Mouse (Mus musculus) megakaryocyte progenitor cell, adult 5-6 weeks (primary cell): Measurements from ENCODE around the gene Isoc2b. TPM values are rescaled to one million over a fixed set of nuclear protein-coding genes. Genes with fewer than 3 reads are reported as not detected.

Experiments
- total RNA-seq, 2 experiments: library from RNA; stranded (forward) in 1 of 2; stranded (reverse) in 1 of 2; fragments of 157-497, 149-512 nt in 1 of 2; fragments of 200-1000 nt in 1 of 2; gene quantifications; 2 replicates each; pipeline versions ENCODE4 v1.2.3 to v1.2.4; 2015 to 2017

Gene Isoc2b
- total RNA-seq, 2 experiments from 2014 or later: 9.1 to 34.9 TPM

Other genes with a start within 250 kb of the Isoc2b start
Only the 30 nearest of the 33 such genes appear.
- 48.1 and 52.5 TPM in 2 replicates for gene Hspbp1, start 185.2 kb downstream of the Isoc2b start, total RNA-seq (2015)
- 20.2 and 26.2 TPM in 2 replicates for gene Hspbp1, start 185.2 kb downstream of the Isoc2b start, total RNA-seq (2017)
- gene Brsk1, start 179.7 kb downstream of the Isoc2b start, total RNA-seq (2015): 0.44 TPM in 1 of 2 replicates, not detected in the other
- not detected in 2 replicates for gene Brsk1, start 179.7 kb downstream of the Isoc2b start, total RNA-seq (2017)
- gene Tmem150b, start 145.0 kb downstream of the Isoc2b start, total RNA-seq (2015): 10.1 and 12.1 TPM in 2 replicates
- 23.0 and 24.4 TPM in 2 replicates for gene Tmem150b, start 145.0 kb downstream of the Isoc2b start, total RNA-seq (2017)
- 37.3 and 41.0 TPM in 2 replicates for gene Kmt5c, start 130.1 kb downstream of the Isoc2b start, total RNA-seq (2015)
- 50.1 and 55.6 TPM in 2 replicates for gene Kmt5c, start 130.1 kb downstream of the Isoc2b start, total RNA-seq (2017)
- gene Cox6b2, start 117.2 kb downstream of the Isoc2b start, total RNA-seq (2015): 63.0 and 71.7 TPM in 2 replicates
- gene Cox6b2, start 117.2 kb downstream of the Isoc2b start, total RNA-seq (2017): 44.2 and 66.7 TPM in 2 replicates
- not detected in 2 replicates for gene Fam71e2, start 99.0 kb downstream of the Isoc2b start, total RNA-seq (2015)
- gene Fam71e2, start 99.0 kb downstream of the Isoc2b start, total RNA-seq (2017): not detected in 2 replicates
- gene Il11, start 87.4 kb downstream of the Isoc2b start, total RNA-seq (2015): 0.17 TPM in 1 of 2 replicates, not detected in the other
- not detected in 2 replicates for gene Il11, start 87.4 kb downstream of the Isoc2b start, total RNA-seq (2017)
- gene Tmem190, start 87.3 kb downstream of the Isoc2b start, total RNA-seq (2015): not detected in 2 replicates
- not detected in 2 replicates for gene Tmem190, start 87.3 kb downstream of the Isoc2b start, total RNA-seq (2017)
- 6.2 and 10.5 TPM in 2 replicates for gene Tmem238, start 80.6 kb downstream of the Isoc2b start, total RNA-seq (2015)
- 5.4 and 5.5 TPM in 2 replicates for gene Tmem238, start 80.6 kb downstream of the Isoc2b start, total RNA-seq (2017)
- gene Rpl28, start 77.4 kb downstream of the Isoc2b start, total RNA-seq (2015): 1,898 and 2,111 TPM in 2 replicates
- 686 and 710 TPM in 2 replicates for gene Rpl28, start 77.4 kb downstream of the Isoc2b start, total RNA-seq (2017)
- 280 and 341 TPM in 2 replicates for gene Ube2s, start 57.7 kb downstream of the Isoc2b start, total RNA-seq (2015)
- 169 and 190 TPM in 2 replicates for gene Ube2s, start 57.7 kb downstream of the Isoc2b start, total RNA-seq (2017)
- gene Shisa7, start 25.6 kb downstream of the Isoc2b start, total RNA-seq (2015): 0.05 TPM in 1 of 2 replicates, not detected in the other
- not detected in 2 replicates for gene Shisa7, start 25.6 kb downstream of the Isoc2b start, total RNA-seq (2017)
- 2.4 and 3.1 TPM in 2 replicates for gene Isoc2a, start 6.9 kb upstream of the Isoc2b start, total RNA-seq (2015)
- 7.3 and 8.7 TPM in 2 replicates for gene Isoc2a, start 6.9 kb upstream of the Isoc2b start, total RNA-seq (2017)
- gene Gm36210, start 36.3 kb upstream of the Isoc2b start, total RNA-seq (2015): not detected in 2 replicates
- gene Gm36210, start 36.3 kb upstream of the Isoc2b start, total RNA-seq (2017): not detected in 2 replicates
- gene Zfp628, start 45.0 kb upstream of the Isoc2b start, total RNA-seq (2015): 7.4 and 8.0 TPM in 2 replicates
- gene Zfp628, start 45.0 kb upstream of the Isoc2b start, total RNA-seq (2017): 1.9 and 2.7 TPM in 2 replicates
- 0.20 and 0.64 TPM in 2 replicates for gene Nat14, start 51.8 kb upstream of the Isoc2b start, total RNA-seq (2015)
- not detected in 2 replicates for gene Nat14, start 51.8 kb upstream of the Isoc2b start, total RNA-seq (2017)
- gene Ssc5d, start 55.5 kb upstream of the Isoc2b start, total RNA-seq (2015): not detected in 2 replicates
- gene Ssc5d, start 55.5 kb upstream of the Isoc2b start, total RNA-seq (2017): 0.10 TPM in 1 of 2 replicates, not detected in the other
- gene Sbk2, start 94.1 kb upstream of the Isoc2b start, total RNA-seq (2015): not detected in 2 replicates
- not detected in 2 replicates for gene Sbk2, start 94.1 kb upstream of the Isoc2b start, total RNA-seq (2017)
- not detected in 2 replicates for gene Sbk3, start 100.9 kb upstream of the Isoc2b start, total RNA-seq (2015)
- gene Sbk3, start 100.9 kb upstream of the Isoc2b start, total RNA-seq (2017): not detected in 2 replicates
- 11.1 and 14.3 TPM in 2 replicates for gene Zfp579, start 125.9 kb upstream of the Isoc2b start, total RNA-seq (2015)
- gene Zfp579, start 125.9 kb upstream of the Isoc2b start, total RNA-seq (2017): 2.7 and 4.2 TPM in 2 replicates
- 11.0 and 13.0 TPM in 2 replicates for gene Zfp524, start 144.2 kb upstream of the Isoc2b start, total RNA-seq (2015)
- gene Zfp524, start 144.2 kb upstream of the Isoc2b start, total RNA-seq (2017): 5.5 and 7.4 TPM in 2 replicates
- 35.6 and 39.2 TPM in 2 replicates for gene Fiz1, start 144.4 kb upstream of the Isoc2b start, total RNA-seq (2015)
- 17.7 and 24.0 TPM in 2 replicates for gene Fiz1, start 144.4 kb upstream of the Isoc2b start, total RNA-seq (2017)
- gene Gm44973, start 145.2 kb upstream of the Isoc2b start, total RNA-seq (2015): 1.9 and 4.6 TPM in 2 replicates
- not detected in 2 replicates for gene Gm44973, start 145.2 kb upstream of the Isoc2b start, total RNA-seq (2017)
- 13.2 and 14.5 TPM in 2 replicates for gene Zfp865, start 150.1 kb upstream of the Isoc2b start, total RNA-seq (2015)
- 12.4 and 14.4 TPM in 2 replicates for gene Zfp865, start 150.1 kb upstream of the Isoc2b start, total RNA-seq (2017)
- gene Ccdc106, start 150.3 kb upstream of the Isoc2b start, total RNA-seq (2015): 0.57 TPM in 1 of 2 replicates, not detected in the other
- gene Ccdc106, start 150.3 kb upstream of the Isoc2b start, total RNA-seq (2017): 0.21 TPM in 1 of 2 replicates, not detected in the other
- not detected in 2 replicates for gene 4632433K11Rik, start 163.9 kb upstream of the Isoc2b start, total RNA-seq (2015)
- 0.88 TPM in 1 of 2 replicates, not detected in the other for gene 4632433K11Rik, start 163.9 kb upstream of the Isoc2b start, total RNA-seq (2017)
- gene Zfp784, start 168.2 kb upstream of the Isoc2b start, total RNA-seq (2015): 0.72 and 1.5 TPM in 2 replicates
- gene Zfp784, start 168.2 kb upstream of the Isoc2b start, total RNA-seq (2017): 1.6 and 1.7 TPM in 2 replicates
- 2.3 and 3.0 TPM in 2 replicates for gene Zfp580, start 181.3 kb upstream of the Isoc2b start, total RNA-seq (2015)
- gene Zfp580, start 181.3 kb upstream of the Isoc2b start, total RNA-seq (2017): 0.24 and 0.67 TPM in 2 replicates
- 99.3 TPM in 2 replicates for gene U2af2, start 191.9 kb upstream of the Isoc2b start, total RNA-seq (2015)
- 225 and 247 TPM in 2 replicates for gene U2af2, start 191.9 kb upstream of the Isoc2b start, total RNA-seq (2017)
- 41.0 and 42.0 TPM in 2 replicates for gene Epn1, start 210.0 kb upstream of the Isoc2b start, total RNA-seq (2015)
- 37.0 and 51.5 TPM in 2 replicates for gene Epn1, start 210.0 kb upstream of the Isoc2b start, total RNA-seq (2017)